Mouse (Mus musculus): ENCODE results near the gene Brat1. TPM values are rescaled to one million over a fixed set of nuclear protein-coding genes. Genes with fewer than 3 reads are reported as not detected.
A peak's percentile ranks its signal among the peaks of the same experiment; 100 is the strongest.

Gene Brat1
- polyA plus RNA-seq, 2 experiments, result 4.5 to 5.1 TPM

GRCm38 (mm10) chr5:140741040-140741439, 36.2 kb downstream of the Brat1 start:
- Histone ChIP-seq H3K4me3 (ENCODE audit: insufficient read depth in 1 of 2, low read depth in 2 of 2, low read length in 2 of 2) (no peak overlapping the region), H3K4me1 (replicated peaks; ENCODE audit: control insufficient read depth in 2 of 2, insufficient read depth in 2 of 2, low read length in 1 of 2) (no peaks in the 10 kb centered on the region), H3K9me3 (ENCODE audit: control insufficient read depth, low read length) (no peaks in the 10 kb centered on the region), H3K27me3 (ENCODE audit: control insufficient read depth, insufficient read depth, low read length) (peaks cover 8% of the 10 kb centered on the region), H3K36me3 (replicated peaks; ENCODE audit: control insufficient read depth, insufficient read depth, low read depth) (no peaks in the 10 kb centered on the region), H3K4me2 (ENCODE audit: low read depth) (no peak overlapping the region), H3K27ac (no peak overlapping the region), H3K9ac (replicated peaks) (no peak overlapping the region)
- TF ChIP-seq CTCF (IDR thresholded peaks at IDR 0.05; ENCODE audit: low read depth), result no peak
- no peak for TF ChIP-seq EP300 (IDR thresholded peaks at IDR 0.05; ENCODE audit: low read depth)
- 67% methylated on average over 11 of the region's 11 CpGs for WGBS (ENCODE audit: insufficient replicate concordance)
- ATAC-seq (ENCODE audit: insufficient read depth) (no peak), DNase-seq (ENCODE audit: low read depth in 3 of 3, low spot score in 3 of 3) (no peak)

GRCm38 (mm10) chr5:140741877-140742276, 37.1 kb downstream of the Brat1 start:
- Histone ChIP-seq H3K27me3 (ENCODE audit: control insufficient read depth, insufficient read depth, low read length) (no peaks in the 10 kb centered on the region), H3K4me2 (ENCODE audit: low read depth) (no peak overlapping the region), H3K9ac (replicated peaks) (no peak overlapping the region), H3K27ac (no peak overlapping the region), H3K9me3 (ENCODE audit: control insufficient read depth, low read length) (no peaks in the 10 kb centered on the region), H3K4me3 (ENCODE audit: insufficient read depth in 1 of 2, low read depth in 2 of 2, low read length in 2 of 2) (no peak overlapping the region), H3K36me3 (replicated peaks; ENCODE audit: control insufficient read depth, insufficient read depth, low read depth) (no peaks in the 10 kb centered on the region), H3K4me1 (replicated peaks; ENCODE audit: control insufficient read depth in 2 of 2, insufficient read depth in 2 of 2, low read length in 1 of 2) (no peaks in the 10 kb centered on the region)
- ATAC-seq (ENCODE audit: insufficient read depth), result no peak
- TF ChIP-seq CTCF (IDR thresholded peaks at IDR 0.05; ENCODE audit: low read depth) (peak; percentile 53), EP300 (IDR thresholded peaks at IDR 0.05; ENCODE audit: low read depth) (no peak)
- peak in 1 of 3 experiments; percentile 23 for DNase-seq (ENCODE audit: low read depth in 3 of 3, low spot score in 3 of 3)

GRCm38 (mm10) chr5:140743706-140744131, 38.9 kb downstream of the Brat1 start:
- Histone ChIP-seq H3K9me3 (ENCODE audit: control insufficient read depth, low read length) (no peaks in the 10 kb centered on the region), H3K9ac (replicated peaks) (no peak overlapping the region), H3K27ac (no peak overlapping the region), H3K36me3 (replicated peaks; ENCODE audit: control insufficient read depth, insufficient read depth, low read depth) (no peaks in the 10 kb centered on the region), H3K4me3 (ENCODE audit: insufficient read depth in 1 of 2, low read depth in 2 of 2, low read length in 2 of 2) (no peak overlapping the region), H3K4me1 (replicated peaks; ENCODE audit: control insufficient read depth in 2 of 2, insufficient read depth in 2 of 2, low read length in 1 of 2) (no peaks in the 10 kb centered on the region), H3K27me3 (ENCODE audit: control insufficient read depth, insufficient read depth, low read length) (no peaks in the 10 kb centered on the region), H3K4me2 (ENCODE audit: low read depth) (no peak overlapping the region)
- no peak for TF ChIP-seq EP300 (IDR thresholded peaks at IDR 0.05; ENCODE audit: low read depth)
- peak; percentile 49; the same call in 1 of the 2 replicates for TF ChIP-seq CTCF (IDR thresholded peaks at IDR 0.05; ENCODE audit: low read depth)
- DNase-seq (ENCODE audit: low read depth in 3 of 3, low spot score in 3 of 3) (no peak), ATAC-seq (ENCODE audit: insufficient read depth) (no peak)
- 37% methylated on average over 12 of the region's 12 CpGs for WGBS (ENCODE audit: insufficient replicate concordance)

- TF ChIP-seq EP300 (IDR thresholded peaks at IDR 0.05; ENCODE audit: low read depth) (no peak), CTCF (IDR thresholded peaks at IDR 0.05; ENCODE audit: low read depth) (no peak)
- Histone ChIP-seq H3K27ac (no peak overlapping the region), H3K9me3 (ENCODE audit: control insufficient read depth, low read length) (no peaks in the 10 kb centered on the region), H3K4me2 (ENCODE audit: low read depth) (no peak overlapping the region), H3K9ac (replicated peaks) (no peak overlapping the region), H3K4me3 (ENCODE audit: insufficient read depth in 1 of 2, low read depth in 2 of 2, low read length in 2 of 2) (no peak overlapping the region), H3K4me1 (replicated peaks; ENCODE audit: control insufficient read depth in 2 of 2, insufficient read depth in 2 of 2, low read length in 1 of 2) (peaks cover 0 to 5% of the 10 kb centered on the region in 2 experiments; a peak in 1 of 4 replicates), H3K27me3 (ENCODE audit: control insufficient read depth, insufficient read depth, low read length) (no peaks in the 10 kb centered on the region), H3K36me3 (replicated peaks; ENCODE audit: control insufficient read depth, insufficient read depth, low read depth) (no peaks in the 10 kb centered on the region)
- no peak for ATAC-seq (ENCODE audit: insufficient read depth)
- DNase-seq (ENCODE audit: low read depth in 3 of 3, low spot score in 3 of 3), result no peak
- WGBS (ENCODE audit: insufficient replicate concordance), result 62% methylated on average over 10 of the region's 10 CpGs
These were observed 43.6 kb downstream of the Brat1 start for GRCm38 (mm10) chr5:140748425-140748824.

- DNase-seq (ENCODE audit: low read depth in 3 of 3, low spot score in 3 of 3), result peak; percentile 45 to 57 (median 53)
- WGBS (ENCODE audit: insufficient replicate concordance), result 8% methylated on average over 12 of the region's 12 CpGs
- Histone ChIP-seq H3K9me3 (ENCODE audit: control insufficient read depth, low read length) (no peaks in the 10 kb centered on the region), H3K4me2 (ENCODE audit: low read depth) (peak overlapping the region; percentile 52), H3K36me3 (replicated peaks; ENCODE audit: control insufficient read depth, insufficient read depth, low read depth) (no peaks in the 10 kb centered on the region), H3K4me3 (ENCODE audit: insufficient read depth in 1 of 2, low read depth in 2 of 2, low read length in 2 of 2) (peak overlapping the region; percentile 28 to 54; a peak in 3 of 4 replicates), H3K27me3 (ENCODE audit: control insufficient read depth, insufficient read depth, low read length) (no peaks in the 10 kb centered on the region), H3K27ac (no peak overlapping the region), H3K9ac (replicated peaks) (no peak overlapping the region; the same call in 1 of the 2 replicates), H3K4me1 (replicated peaks; ENCODE audit: control insufficient read depth in 2 of 2, insufficient read depth in 2 of 2, low read length in 1 of 2) (peaks cover 0 to 5% of the 10 kb centered on the region in 2 experiments; a peak in 1 of 4 replicates)
- ATAC-seq (ENCODE audit: insufficient read depth), result peak; percentile 79
- TF ChIP-seq EP300 (IDR thresholded peaks at IDR 0.05; ENCODE audit: low read depth) (no peak), CTCF (IDR thresholded peaks at IDR 0.05; ENCODE audit: low read depth) (peak; percentile 92)
These were observed 44.5 kb downstream of the Brat1 start for GRCm38 (mm10) chr5:140749062-140749875.
